Mouse (Mus musculus): ENCODE measurements at regions not wholly inside any gene's neighbourhood (a gene's known extent, or its start where the extent isn't known, plus 50 kb on each side); places are given as distances from the start of the nearest gene placed in this dataset.
"Not testable (repeated sequence)": the region's sequence is repeated elsewhere in the genome, so short reads cannot be mapped to it uniquely, and the experiment has no call there.

GRCm38 (mm10) chr1:64381264-64381663 lies 151.2 kb upstream of the Creb1 start:
- no peak for ATAC-seq (ENCODE audit: insufficient read depth, low read depth)
- Histone ChIP-seq H3K36me3 (replicated peaks; ENCODE audit: control insufficient read depth, insufficient read depth, low read length) (no peaks in the 10 kb centered on the region), H3K27ac (ENCODE audit: low read depth) (no peak overlapping the region), H3K4me3 (ENCODE audit: low read depth, low read length) (no peak overlapping the region), H3K4me2 (ENCODE audit: low read depth, low read length) (no peak overlapping the region), H3K9ac (replicated peaks; ENCODE audit: low read depth, low read length) (no peak overlapping the region), H3K27me3 (ENCODE audit: control insufficient read depth, insufficient read depth, low read length) (no peaks in the 10 kb centered on the region), H3K4me1 (ENCODE audit: control insufficient read depth, insufficient read depth) (no peaks in the 10 kb centered on the region), H3K9me3 (replicated peaks; ENCODE audit: control insufficient read depth, low read length) (no peaks in the 10 kb centered on the region)
- TF ChIP-seq CTCF (IDR thresholded peaks at IDR 0.05; ENCODE audit: low read depth) (no peak), EP300 (IDR thresholded peaks at IDR 0.05; ENCODE audit: low read depth) (no peak)
- no peak for DNase-seq (ENCODE audit: low spot score)
- WGBS: 38% methylated on average over 6 of the region's 6 CpGs

GRCm38 (mm10) chr1:64376426-64376825 lies 156.0 kb upstream of the Creb1 start:
- H3K36me3 ChIP-seq (replicated peaks; ENCODE audit: control insufficient read depth, insufficient read depth, low read length); H3K4me3 ChIP-seq (ENCODE audit: low read depth, low read length); H3K27ac ChIP-seq (ENCODE audit: low read depth); H3K4me2 ChIP-seq (ENCODE audit: low read depth, low read length); H3K9ac ChIP-seq (replicated peaks; ENCODE audit: low read depth, low read length); ATAC-seq (ENCODE audit: insufficient read depth, low read depth); H3K4me1 ChIP-seq (ENCODE audit: control insufficient read depth, insufficient read depth); DNase-seq (ENCODE audit: low spot score); H3K27me3 ChIP-seq (ENCODE audit: control insufficient read depth, insufficient read depth, low read length); H3K9me3 ChIP-seq (replicated peaks; ENCODE audit: control insufficient read depth, low read length): not testable (repeated sequence)
- WGBS: 43% methylated on average over 1 of the region's 1 CpGs

- no peak for TF ChIP-seq EP300 (IDR thresholded peaks at IDR 0.05; ENCODE audit: low read depth)
- TF ChIP-seq CTCF (IDR thresholded peaks at IDR 0.05; ENCODE audit: low read depth): no peak
- Histone ChIP-seq H3K27ac (ENCODE audit: low read depth) (no peak overlapping the region), H3K4me3 (ENCODE audit: low read depth, low read length) (no peak overlapping the region), H3K36me3 (replicated peaks; ENCODE audit: control insufficient read depth, insufficient read depth, low read length) (no peaks in the 10 kb centered on the region), H3K9ac (replicated peaks; ENCODE audit: low read depth, low read length) (no peak overlapping the region), H3K4me1 (ENCODE audit: control insufficient read depth, insufficient read depth) (no peaks in the 10 kb centered on the region), H3K9me3 (replicated peaks; ENCODE audit: control insufficient read depth, low read length) (0 out of 2 replicates have a peak, but pooled peaks cover 4% of the 10 kb centered on the region), H3K4me2 (ENCODE audit: low read depth, low read length) (no peak overlapping the region), H3K27me3 (ENCODE audit: control insufficient read depth, insufficient read depth, low read length) (no peaks in the 10 kb centered on the region)
- WGBS: 52% methylated on average over 13 of the region's 13 CpGs
- DNase-seq (ENCODE audit: low spot score): no peak
- ATAC-seq (ENCODE audit: insufficient read depth, low read depth): no peak
Measured at GRCm38 (mm10) chr1:64374286-64375071, 158.0 kb upstream of the Creb1 start.

- no peaks in the 10 kb centered on the region for H3K27me3 ChIP-seq (ENCODE audit: control insufficient read depth, insufficient read depth, low read length)
- TF ChIP-seq EP300 (IDR thresholded peaks at IDR 0.05; ENCODE audit: low read depth): no peak
- no peak for TF ChIP-seq CTCF (IDR thresholded peaks at IDR 0.05; ENCODE audit: low read depth)
- H3K36me3 ChIP-seq (replicated peaks; ENCODE audit: control insufficient read depth, insufficient read depth, low read length): no peaks in the 10 kb centered on the region
- no peak overlapping the region for H3K9ac ChIP-seq (replicated peaks; ENCODE audit: low read depth, low read length)
- H3K27ac ChIP-seq (ENCODE audit: low read depth): no peak overlapping the region
- no peaks in the 10 kb centered on the region for H3K9me3 ChIP-seq (replicated peaks; ENCODE audit: control insufficient read depth, low read length)
- ATAC-seq (ENCODE audit: insufficient read depth, low read depth): no peak
- WGBS: 73% methylated on average over 1 of the region's 1 CpGs
- H3K4me3 ChIP-seq (ENCODE audit: low read depth, low read length): no peak overlapping the region
- no peak for DNase-seq (ENCODE audit: low spot score)
- H3K4me1 ChIP-seq (ENCODE audit: control insufficient read depth, insufficient read depth): no peaks in the 10 kb centered on the region
- H3K4me2 ChIP-seq (ENCODE audit: low read depth, low read length): no peak overlapping the region
Measured at GRCm38 (mm10) chr1:64364095-64364494, 168.3 kb upstream of the Creb1 start.

- Histone ChIP-seq H3K4me3 (ENCODE audit: low read depth, low read length) (no peak overlapping the region), H3K9me3 (replicated peaks; ENCODE audit: control insufficient read depth, low read length) (no peaks in the 10 kb centered on the region), H3K27ac (ENCODE audit: low read depth) (no peak overlapping the region), H3K27me3 (ENCODE audit: control insufficient read depth, insufficient read depth, low read length) (no peaks in the 10 kb centered on the region), H3K36me3 (replicated peaks; ENCODE audit: control insufficient read depth, insufficient read depth, low read length) (no peaks in the 10 kb centered on the region), H3K4me2 (ENCODE audit: low read depth, low read length) (no peak overlapping the region), H3K9ac (replicated peaks; ENCODE audit: low read depth, low read length) (no peak overlapping the region), H3K4me1 (ENCODE audit: control insufficient read depth, insufficient read depth) (no peaks in the 10 kb centered on the region)
- ATAC-seq (ENCODE audit: insufficient read depth, low read depth): no peak
- WGBS: 79% methylated on average over 4 of the region's 4 CpGs
- TF ChIP-seq CTCF (IDR thresholded peaks at IDR 0.05; ENCODE audit: low read depth) (no peak), EP300 (IDR thresholded peaks at IDR 0.05; ENCODE audit: low read depth) (no peak)
- no peak for DNase-seq (ENCODE audit: low spot score)
Measured at GRCm38 (mm10) chr1:64361959-64362638, 170.3 kb upstream of the Creb1 start.
